Mouse (Mus musculus): ENCODE results near the gene Myo1c. TPM values are rescaled to one million over a fixed set of nuclear protein-coding genes. Genes with fewer than 3 reads are reported as not detected.

The Myo1c gene
- polyA plus RNA-seq, 1 experiment from 2014 or later: 5.2 TPM

- H3K4me1 ChIP-seq (ENCODE audit: control insufficient read depth, insufficient read depth, low read length): peaks cover 8% of the 10 kb centered on the region; the same call in 1 of the 2 replicates
- ATAC-seq (ENCODE audit: low read depth): no peak
- no peak overlapping the region for H3K4me3 ChIP-seq (ENCODE audit: low read depth, low read length)
- no peaks in the 10 kb centered on the region for H3K36me3 ChIP-seq (ENCODE audit: control insufficient read depth, insufficient read depth, low read length)
- H3K27me3 ChIP-seq (ENCODE audit: control insufficient read depth, insufficient read depth, low read length): peaks cover 11% of the 10 kb centered on the region
- no peak overlapping the region for H3K4me2 ChIP-seq (ENCODE audit: low read depth, low read length)
- H3K9me3 ChIP-seq (ENCODE audit: control insufficient read depth, low read length): no peaks in the 10 kb centered on the region
- no peak overlapping the region for H3K9ac ChIP-seq (replicated peaks; ENCODE audit: low read depth, low read length)
- H3K27ac ChIP-seq (ENCODE audit: low read depth, low read length): no peak overlapping the region
- 84% methylated on average over 14 of the region's 14 CpGs for WGBS
Observed at GRCm38 (mm10) chr11:75658996-75659750, 8.9 kb downstream of the Myo1c start.

- H3K36me3 ChIP-seq (ENCODE audit: control insufficient read depth, insufficient read depth, low read length): no peaks in the 10 kb centered on the region
- WGBS: 93% methylated on average over 12 of the region's 12 CpGs
- no peak overlapping the region for H3K9ac ChIP-seq (replicated peaks; ENCODE audit: low read depth, low read length)
- ATAC-seq (ENCODE audit: low read depth): no peak
- H3K27ac ChIP-seq (ENCODE audit: low read depth, low read length): no peak overlapping the region
- no peak overlapping the region for H3K4me3 ChIP-seq (ENCODE audit: low read depth, low read length)
- no peaks in the 10 kb centered on the region for H3K9me3 ChIP-seq (ENCODE audit: control insufficient read depth, low read length)
- H3K4me2 ChIP-seq (ENCODE audit: low read depth, low read length): no peak overlapping the region
- 0 out of 2 replicates have a peak, but pooled peaks cover 5% of the 10 kb centered on the region for H3K4me1 ChIP-seq (ENCODE audit: control insufficient read depth, insufficient read depth, low read length)
- peaks cover 11% of the 10 kb centered on the region for H3K27me3 ChIP-seq (ENCODE audit: control insufficient read depth, insufficient read depth, low read length)
Observed at GRCm38 (mm10) chr11:75660081-75660590, 9.8 kb downstream of the Myo1c start.

GRCm38 (mm10) chr11:75660941-75661800 is 10.9 kb downstream of the Myo1c start:
- 92% methylated on average over 21 of the region's 21 CpGs for WGBS

GRCm38 (mm10) chr11:75662131-75662530 is 11.8 kb downstream of the Myo1c start:
- H3K4me2 ChIP-seq (ENCODE audit: low read depth, low read length): no peak overlapping the region
- no peak overlapping the region for H3K4me3 ChIP-seq (ENCODE audit: low read depth, low read length)
- 94% methylated on average over 7 of the region's 7 CpGs for WGBS
- H3K9ac ChIP-seq (replicated peaks; ENCODE audit: low read depth, low read length): no peak overlapping the region
- H3K27me3 ChIP-seq (ENCODE audit: control insufficient read depth, insufficient read depth, low read length): no peaks in the 10 kb centered on the region
- H3K36me3 ChIP-seq (ENCODE audit: control insufficient read depth, insufficient read depth, low read length): no peaks in the 10 kb centered on the region
- no peaks in the 10 kb centered on the region for H3K4me1 ChIP-seq (ENCODE audit: control insufficient read depth, insufficient read depth, low read length)
- H3K9me3 ChIP-seq (ENCODE audit: control insufficient read depth, low read length): no peaks in the 10 kb centered on the region
- no peak overlapping the region for H3K27ac ChIP-seq (ENCODE audit: low read depth, low read length)
- ATAC-seq (ENCODE audit: low read depth): no peak

More at GRCm38 (mm10) chr11:75660941-75661800, 10.9 kb downstream of the Myo1c start:
- no peak overlapping the region for H3K27ac ChIP-seq (ENCODE audit: low read depth, low read length)
- H3K36me3 ChIP-seq (ENCODE audit: control insufficient read depth, insufficient read depth, low read length): no peaks in the 10 kb centered on the region
- H3K4me2 ChIP-seq (ENCODE audit: low read depth, low read length): no peak overlapping the region
- no peak for ATAC-seq (ENCODE audit: low read depth)
- no peak overlapping the region for H3K4me3 ChIP-seq (ENCODE audit: low read depth, low read length)
- H3K27me3 ChIP-seq (ENCODE audit: control insufficient read depth, insufficient read depth, low read length): peaks cover 6% of the 10 kb centered on the region
- H3K9me3 ChIP-seq (ENCODE audit: control insufficient read depth, low read length): no peaks in the 10 kb centered on the region
- H3K4me1 ChIP-seq (ENCODE audit: control insufficient read depth, insufficient read depth, low read length): 0 out of 2 replicates have a peak, but pooled peaks cover 4% of the 10 kb centered on the region
- no peak overlapping the region for H3K9ac ChIP-seq (replicated peaks; ENCODE audit: low read depth, low read length)

GRCm38 (mm10) chr11:75666296-75666695 is 16.0 kb downstream of the Myo1c start:
- Histone ChIP-seq H3K4me1 (ENCODE audit: control insufficient read depth, insufficient read depth, low read length) (no peaks in the 10 kb centered on the region), H3K27me3 (ENCODE audit: control insufficient read depth, insufficient read depth, low read length) (no peaks in the 10 kb centered on the region), H3K9me3 (ENCODE audit: control insufficient read depth, low read length) (no peaks in the 10 kb centered on the region), H3K4me3 (ENCODE audit: low read depth, low read length) (no peak overlapping the region), H3K27ac (ENCODE audit: low read depth, low read length) (no peak overlapping the region), H3K36me3 (ENCODE audit: control insufficient read depth, insufficient read depth, low read length) (no peaks in the 10 kb centered on the region), H3K4me2 (ENCODE audit: low read depth, low read length) (no peak overlapping the region), H3K9ac (replicated peaks; ENCODE audit: low read depth, low read length) (no peak overlapping the region)
- no peak for ATAC-seq (ENCODE audit: low read depth)
- 95% methylated on average over 6 of the region's 6 CpGs for WGBS

GRCm38 (mm10) chr11:75668621-75669020 is 18.3 kb downstream of the Myo1c start:
- Histone ChIP-seq H3K36me3 (ENCODE audit: control insufficient read depth, insufficient read depth, low read length) (no peaks in the 10 kb centered on the region), H3K4me3 (ENCODE audit: low read depth, low read length) (no peak overlapping the region), H3K4me1 (ENCODE audit: control insufficient read depth, insufficient read depth, low read length) (no peaks in the 10 kb centered on the region), H3K9ac (replicated peaks; ENCODE audit: low read depth, low read length) (no peak overlapping the region), H3K27me3 (ENCODE audit: control insufficient read depth, insufficient read depth, low read length) (no peaks in the 10 kb centered on the region), H3K9me3 (ENCODE audit: control insufficient read depth, low read length) (no peaks in the 10 kb centered on the region), H3K4me2 (ENCODE audit: low read depth, low read length) (no peak overlapping the region), H3K27ac (ENCODE audit: low read depth, low read length) (no peak overlapping the region)
- ATAC-seq (ENCODE audit: low read depth): no peak
- WGBS: 79% methylated on average over 3 of the region's 3 CpGs

- no peak overlapping the region for H3K9ac ChIP-seq (replicated peaks; ENCODE audit: low read depth, low read length)
- no peaks in the 10 kb centered on the region for H3K4me1 ChIP-seq (ENCODE audit: control insufficient read depth, insufficient read depth, low read length)
- no peak for ATAC-seq (ENCODE audit: low read depth)
- no peak overlapping the region for H3K4me2 ChIP-seq (ENCODE audit: low read depth, low read length)
- no peak overlapping the region for H3K4me3 ChIP-seq (ENCODE audit: low read depth, low read length)
- no peaks in the 10 kb centered on the region for H3K9me3 ChIP-seq (ENCODE audit: control insufficient read depth, low read length)
- H3K27ac ChIP-seq (ENCODE audit: low read depth, low read length): no peak overlapping the region
- no peaks in the 10 kb centered on the region for H3K36me3 ChIP-seq (ENCODE audit: control insufficient read depth, insufficient read depth, low read length)
- WGBS: 90% methylated on average over 11 of the region's 11 CpGs
- no peaks in the 10 kb centered on the region for H3K27me3 ChIP-seq (ENCODE audit: control insufficient read depth, insufficient read depth, low read length)
Observed at GRCm38 (mm10) chr11:75669176-75669852, 19.0 kb downstream of the Myo1c start.

- Histone ChIP-seq H3K4me1 (ENCODE audit: control insufficient read depth, insufficient read depth, low read length) (no peaks in the 10 kb centered on the region), H3K9me3 (ENCODE audit: control insufficient read depth, low read length) (no peaks in the 10 kb centered on the region), H3K4me2 (ENCODE audit: low read depth, low read length) (no peak overlapping the region), H3K4me3 (ENCODE audit: low read depth, low read length) (no peak overlapping the region), H3K9ac (replicated peaks; ENCODE audit: low read depth, low read length) (no peak overlapping the region), H3K27me3 (ENCODE audit: control insufficient read depth, insufficient read depth, low read length) (no peaks in the 10 kb centered on the region), H3K27ac (ENCODE audit: low read depth, low read length) (no peak overlapping the region), H3K36me3 (ENCODE audit: control insufficient read depth, insufficient read depth, low read length) (no peaks in the 10 kb centered on the region)
- 91% methylated on average over 12 of the region's 12 CpGs for WGBS
- no peak for ATAC-seq (ENCODE audit: low read depth)
Observed at GRCm38 (mm10) chr11:75669853-75670200, 19.5 kb downstream of the Myo1c start.

Measured in neural tube, embryonic 14.5 days (tissue).